Mouse (Mus musculus) ES-Bruce4 (cell line): ENCODE results near the gene Gramd1b.

Experiments
- CTCF ChIP-seq: IDR thresholded peaks from one replicate; pipeline ENCODE4 v1.8.1; 2011; ENCODE audit warnings: low read depth, low read length
- EP300 ChIP-seq: IDR thresholded peaks from 2 replicates; pipeline ENCODE4 v1.6.1; 2011; ENCODE audit warnings: low read depth, low read length; ENCODE audit not compliant: insufficient read depth
- POLR2A ChIP-seq: IDR thresholded peaks from one replicate; pipeline ENCODE4 v1.8.1; 2011; ENCODE audit warnings: low read length; ENCODE audit not compliant: insufficient read depth

DNA sequence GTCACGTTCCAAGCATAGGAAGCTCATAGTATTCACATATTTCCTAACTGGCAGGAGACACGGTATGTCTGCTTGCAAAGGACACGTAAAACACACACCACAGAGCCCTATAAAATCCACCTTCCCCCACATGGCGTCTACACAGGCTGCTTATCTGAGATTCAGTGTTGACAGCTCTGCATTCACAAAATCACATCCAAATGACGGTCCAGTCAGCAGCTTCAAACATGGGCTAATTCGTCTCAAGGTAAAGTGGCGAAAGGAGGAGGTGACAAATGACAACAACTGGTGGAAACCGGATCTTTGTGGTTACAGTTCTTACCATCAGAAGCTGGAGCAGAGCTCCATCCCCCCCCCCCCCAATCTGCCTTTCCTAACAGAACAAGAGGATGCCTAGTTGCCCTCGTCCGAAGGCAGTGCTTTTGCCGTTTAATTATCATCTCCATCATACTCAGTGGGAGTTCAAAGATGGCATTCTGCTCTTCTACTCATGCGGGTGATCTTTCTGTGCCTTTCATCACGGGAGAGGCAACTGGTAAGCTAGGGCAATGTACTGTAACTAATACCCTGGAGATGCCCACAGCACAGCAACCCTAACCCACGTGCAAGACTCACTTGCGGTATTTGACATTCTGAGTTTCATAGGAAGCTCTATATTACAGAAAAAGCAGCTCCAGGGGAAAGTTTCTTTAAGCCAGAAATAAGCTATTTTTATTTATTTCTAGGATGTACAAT is 61.6 kb downstream of the Gramd1b start:
- TF ChIP-seq CTCF (no peak), POLR2A (no peak), EP300 (no peak)
